Mouse (Mus musculus): ENCODE measurements around the gene Nxph4.

Nxph4 gene

DNA sequence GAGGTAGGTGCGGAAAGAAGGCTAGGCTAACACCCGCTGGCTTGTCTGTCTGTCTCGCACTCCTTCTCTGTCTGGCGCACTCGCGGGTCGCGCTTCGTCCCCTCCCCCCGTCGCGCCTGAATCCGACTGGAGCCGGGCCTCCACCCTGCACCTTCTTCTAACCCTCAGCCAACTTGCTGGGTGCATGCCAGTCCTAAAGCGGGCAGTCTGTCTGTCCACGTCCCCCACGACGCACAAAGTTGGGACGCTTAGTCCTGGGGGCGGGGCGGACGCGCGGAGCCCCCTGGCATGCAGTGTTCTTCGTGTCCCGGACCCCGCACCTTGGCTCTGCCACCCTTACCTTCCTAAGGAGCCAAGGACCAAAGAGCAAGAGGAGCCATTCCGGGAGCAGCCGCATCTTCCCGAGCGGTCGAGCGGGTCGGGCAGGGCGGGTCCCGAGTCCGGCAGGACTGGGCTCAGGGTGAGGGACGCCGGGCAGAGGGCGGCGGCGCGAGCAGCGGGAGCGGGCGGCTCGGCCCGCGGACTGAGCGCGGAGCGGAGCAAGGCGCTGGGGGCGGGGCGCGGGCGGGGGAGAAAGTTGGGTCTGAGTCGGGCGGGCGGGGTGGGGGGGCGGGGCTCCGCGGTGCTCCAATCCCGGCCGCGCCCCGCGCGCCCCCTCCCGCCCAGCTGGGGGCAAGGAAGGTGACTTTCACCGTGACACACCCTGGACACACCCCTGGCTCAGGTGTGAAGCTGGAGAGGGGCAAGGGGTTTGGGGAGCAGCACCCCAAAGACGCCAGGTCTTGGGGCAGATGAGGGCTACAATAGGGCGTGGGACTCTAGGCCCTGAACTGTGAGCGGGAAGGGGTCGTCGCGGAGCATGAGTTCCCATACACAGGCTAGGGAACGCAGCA is at the start of gene Nxph4:
Gene Nxph4, minus strand, starts transcription at position 524 of the 893 bp plus-strand sequence.
- peak; percentile 24 for DNase-seq (ENCODE audit: low spot score)

DNA sequence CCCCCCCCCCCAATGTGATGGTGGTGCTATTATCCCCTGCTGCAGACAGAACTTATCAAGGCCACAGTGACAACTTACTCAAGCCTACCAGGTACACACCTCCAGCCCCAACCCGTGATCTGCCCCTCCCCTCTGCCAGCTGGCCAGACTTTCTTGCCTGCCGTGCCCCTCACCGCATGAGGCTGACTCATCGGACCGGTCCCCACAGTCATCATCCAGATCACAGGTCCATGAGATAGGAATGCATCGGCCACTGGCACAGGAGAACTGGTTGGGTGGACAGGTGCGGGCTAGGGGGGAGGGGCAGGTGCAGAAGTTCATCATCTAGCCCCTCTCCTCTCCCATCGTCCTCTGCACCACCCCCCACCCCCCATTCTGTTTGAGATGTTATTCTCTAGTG is 49.3 kb upstream of the Nxph4 start:
- DNase-seq (ENCODE audit: low spot score) = no peak

- no peak for DNase-seq (ENCODE audit: low spot score)
These were observed 46.9 kb upstream of the Nxph4 start for GRCm38 (mm10) chr10:127581291-127581690.

DNA sequence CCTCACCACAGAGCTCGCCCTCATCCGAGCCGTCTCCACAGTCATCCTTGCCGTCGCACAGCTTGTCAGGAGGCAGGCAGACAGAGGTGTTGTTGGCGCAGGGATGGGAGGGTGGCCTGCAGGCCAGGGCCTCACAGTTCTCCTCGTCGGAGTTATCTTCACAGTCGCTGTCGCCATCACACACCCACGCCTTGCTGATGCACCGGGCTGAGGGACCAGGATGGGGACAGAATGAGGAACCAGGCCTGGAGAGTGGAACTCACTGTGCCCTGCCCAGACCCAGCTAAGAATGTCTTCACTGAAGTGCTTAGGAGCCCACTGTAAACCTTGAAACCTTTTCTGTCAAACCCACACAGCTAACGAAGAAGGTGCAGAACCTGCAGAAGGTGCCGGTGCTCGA is 43.6 kb upstream of the Nxph4 start:
- DNase-seq (ENCODE audit: low spot score) = no peak

DNA sequence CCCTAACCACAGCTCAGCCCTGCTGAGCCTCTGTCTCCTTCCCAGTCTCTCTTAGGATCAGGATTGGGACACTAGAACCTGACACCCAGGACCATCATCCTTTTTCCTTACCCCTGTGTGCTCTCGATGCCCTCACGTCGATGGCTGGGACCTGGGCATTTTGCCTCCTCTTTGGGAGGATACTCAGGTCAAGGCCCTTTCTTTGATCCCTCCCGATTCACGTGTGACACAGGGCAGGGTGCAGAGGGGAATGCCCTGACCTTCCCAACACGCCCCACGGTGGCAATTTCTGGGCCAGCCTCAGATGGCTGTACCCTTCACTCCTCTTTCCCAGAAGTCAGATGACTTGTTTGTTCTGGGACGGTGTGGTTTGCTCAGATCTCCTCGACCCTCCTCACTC is 42.8 kb upstream of the Nxph4 start:
- DNase-seq (ENCODE audit: low spot score) = no peak

GRCm38 (mm10) chr10:127576381-127576961 is 42.1 kb upstream of the Nxph4 start:
- DNase-seq (ENCODE audit: low spot score) = peak; percentile 64

- no peak for DNase-seq (ENCODE audit: low spot score)
These were observed 41.4 kb upstream of the Nxph4 start for GRCm38 (mm10) chr10:127575741-127576140.

DNA sequence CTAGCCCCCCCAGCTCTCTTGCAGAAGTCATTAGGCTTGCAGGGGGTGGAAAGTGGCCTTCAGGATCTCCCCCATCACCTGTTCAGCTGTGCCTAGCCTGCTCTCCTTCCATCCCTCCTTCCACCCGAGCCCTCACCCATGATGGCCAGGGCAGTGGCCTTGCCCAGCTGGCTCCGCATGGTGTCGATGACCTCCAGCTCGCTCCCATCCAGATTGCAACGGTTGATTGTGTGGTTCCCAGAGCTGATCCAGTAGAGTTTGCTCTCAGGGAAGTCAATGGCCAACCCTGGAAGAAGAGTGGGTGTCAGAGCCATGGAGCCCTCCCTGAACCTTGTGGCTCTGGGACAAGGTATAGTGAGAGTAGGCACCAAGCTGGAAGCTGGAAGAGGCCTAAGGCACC is 37.9 kb upstream of the Nxph4 start:
- DNase-seq (ENCODE audit: low spot score) = no peak

- no peak for DNase-seq (ENCODE audit: low spot score)
These were observed 36.7 kb upstream of the Nxph4 start for GRCm38 (mm10) chr10:127570937-127571641.

DNA sequence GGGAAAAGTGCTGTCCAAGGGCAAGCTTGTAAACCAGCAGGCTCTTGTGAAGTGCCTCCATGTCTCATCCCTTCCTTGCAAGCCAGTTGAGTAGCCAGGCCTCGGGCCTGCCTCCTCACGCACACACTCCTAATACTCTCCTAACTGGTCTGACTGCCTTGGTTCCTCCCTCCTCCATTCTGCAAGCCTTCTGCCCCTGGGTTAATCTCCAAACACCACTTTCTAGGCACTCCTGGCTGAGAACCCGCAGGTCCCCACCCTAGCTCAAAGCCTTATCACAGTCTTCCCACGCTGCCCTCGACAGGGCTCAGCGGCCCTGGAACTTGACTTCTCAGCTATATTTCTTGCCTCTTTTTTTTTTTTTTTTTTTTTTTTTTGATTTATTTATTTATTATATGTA is 36.0 kb upstream of the Nxph4 start:
- DNase-seq (ENCODE audit: low spot score) = no peak

DNA sequence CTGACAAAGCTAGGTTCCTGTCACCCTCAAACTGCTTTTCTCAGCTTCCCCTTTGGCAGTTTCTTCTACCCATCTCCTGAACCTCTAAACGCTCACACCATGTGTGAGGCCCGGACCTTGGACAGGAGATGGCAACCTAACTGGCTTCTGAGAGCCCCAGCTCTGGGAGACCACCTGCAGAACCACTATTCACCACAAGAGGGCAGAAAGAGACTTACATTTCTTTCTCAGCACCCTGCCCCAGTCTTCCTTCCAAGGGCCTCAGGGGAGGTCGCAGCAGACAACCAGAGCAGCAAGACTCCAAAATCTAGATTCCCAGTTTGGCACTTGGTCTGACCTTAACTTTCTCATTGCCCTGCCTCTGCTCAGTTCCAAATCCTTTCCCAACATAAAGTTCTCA is 35.1 kb upstream of the Nxph4 start:
- DNase-seq (ENCODE audit: low spot score) = peak; percentile 93

GRCm38 (mm10) chr10:127566553-127567326 is 32.4 kb upstream of the Nxph4 start:
- no peak for DNase-seq (ENCODE audit: low spot score)

GRCm38 (mm10) chr10:127564301-127564700 is 29.9 kb upstream of the Nxph4 start:
- peak; percentile 21 for DNase-seq (ENCODE audit: low spot score)

GRCm38 (mm10) chr10:127563840-127564239 is 29.5 kb upstream of the Nxph4 start:
- DNase-seq (ENCODE audit: low spot score) = no peak

DNA sequence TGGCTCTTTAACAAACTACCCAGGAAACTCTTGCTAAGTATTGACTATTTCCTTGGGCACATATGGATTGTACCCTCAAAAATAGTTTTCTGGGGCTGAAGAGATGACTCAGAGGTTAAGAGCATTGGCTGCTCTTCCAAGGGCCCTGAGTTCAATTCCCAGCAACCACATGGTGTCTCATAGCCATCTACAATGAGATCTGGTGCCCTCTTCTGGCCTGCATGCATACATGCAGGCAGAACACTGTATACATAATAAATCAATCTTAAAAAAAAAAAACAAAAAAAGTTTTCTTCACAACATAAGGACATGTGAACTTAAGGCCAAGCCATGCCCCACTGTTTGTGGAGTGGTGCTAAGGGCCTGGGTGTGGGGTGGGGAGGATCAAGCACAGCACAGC is 26.8 kb upstream of the Nxph4 start:
- no peak for DNase-seq (ENCODE audit: low spot score)

- DNase-seq (ENCODE audit: low spot score) = peak; percentile 34
These were observed 23.0 kb upstream of the Nxph4 start for GRCm38 (mm10) chr10:127557397-127557796.

DNA sequence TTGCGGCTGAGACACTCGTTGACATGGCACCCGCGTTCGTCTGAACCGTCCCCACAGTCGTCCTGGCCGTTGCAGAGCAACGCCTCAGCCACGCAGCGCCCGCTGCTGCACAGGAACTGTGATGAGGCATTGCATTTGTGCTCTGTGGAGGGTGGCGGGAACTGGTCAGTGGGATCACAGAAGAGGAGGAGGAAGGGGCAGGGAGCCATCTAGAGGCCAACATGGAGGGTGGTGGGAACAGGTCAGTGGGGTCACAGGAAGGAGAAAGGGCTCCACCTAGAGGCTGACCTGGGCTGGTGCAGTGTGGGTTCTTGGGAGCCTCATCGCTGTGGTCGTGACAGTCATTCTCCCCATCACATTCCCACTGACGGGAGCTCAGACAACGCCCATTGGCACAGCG is 21.3 kb upstream of the Nxph4 start:
- peak; percentile 71 for DNase-seq (ENCODE audit: low spot score)

DNA sequence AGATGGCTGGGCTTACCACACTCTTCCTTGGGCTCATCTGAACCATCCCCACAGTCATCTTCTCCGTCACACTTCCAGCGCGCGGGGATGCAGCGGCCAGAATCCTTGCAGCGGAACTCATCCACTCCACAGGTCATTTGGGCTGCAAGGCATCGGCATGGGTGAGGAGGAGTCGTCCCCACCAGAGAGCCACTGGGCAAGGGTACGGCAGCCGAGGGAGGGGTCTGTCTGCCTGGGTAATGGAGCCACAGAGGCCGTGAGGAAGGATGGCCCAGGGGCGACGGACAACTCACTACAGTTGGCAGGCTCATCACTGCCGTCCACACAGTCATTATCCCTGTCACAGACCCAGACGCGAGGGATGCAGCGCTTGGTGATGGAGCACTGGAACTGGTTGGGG is 15.5 kb upstream of the Nxph4 start:
- no peak for DNase-seq (ENCODE audit: low spot score)

DNA sequence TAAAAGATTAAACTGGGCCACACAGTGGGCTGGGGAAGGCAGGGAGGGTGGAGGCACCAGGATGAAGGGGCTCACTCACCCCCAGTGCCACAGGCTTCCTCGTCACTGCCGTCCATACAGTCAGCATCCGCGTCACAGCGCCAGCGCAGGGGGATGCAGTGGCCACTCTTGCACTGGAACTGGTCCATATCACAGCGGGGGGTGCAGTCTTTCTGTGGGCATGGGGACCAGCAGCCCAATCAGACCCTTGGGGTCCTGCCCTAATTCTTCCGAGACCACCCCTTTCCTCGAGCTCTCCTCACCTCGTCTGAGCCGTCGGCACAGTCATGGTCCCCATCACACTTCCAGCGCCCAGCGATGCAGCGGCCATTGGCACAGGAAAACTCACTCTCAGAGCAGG is 13.9 kb upstream of the Nxph4 start:
- DNase-seq (ENCODE audit: low spot score) = no peak

GRCm38 (mm10) chr10:127546505-127546904 is 12.1 kb upstream of the Nxph4 start:
- no peak for DNase-seq (ENCODE audit: low spot score)

DNA sequence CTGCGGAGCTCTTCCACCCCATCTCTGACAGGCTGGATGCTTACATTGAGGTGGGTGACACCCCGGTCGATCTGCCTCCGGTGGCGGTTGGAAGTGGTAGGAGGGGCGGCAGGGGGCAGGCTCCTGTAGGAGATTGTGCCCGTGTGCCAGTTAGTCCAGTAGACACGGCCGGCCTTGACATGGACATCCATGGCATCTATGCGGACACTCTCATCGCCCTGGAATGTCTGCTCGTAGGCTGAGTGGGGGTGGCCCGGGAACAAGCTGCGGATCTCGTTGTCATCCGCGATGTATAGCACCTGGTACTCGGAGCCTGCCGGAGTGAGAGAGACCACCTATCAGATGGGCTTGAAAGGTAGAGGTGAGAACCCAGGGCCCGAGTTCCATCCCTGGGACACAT is 10.0 kb upstream of the Nxph4 start:
- DNase-seq (ENCODE audit: low spot score) = no peak

GRCm38 (mm10) chr10:127543916-127544315 is 9.6 kb upstream of the Nxph4 start:
- DNase-seq (ENCODE audit: low spot score) = no peak
